Mouse (Mus musculus) hindbrain, embryonic 12.5 days (tissue): ENCODE measurements around the gene Boll. TPM values are rescaled to one million over a fixed set of nuclear protein-coding genes. Genes with fewer than 3 reads are reported as not detected.

Source experiments
- ATAC-seq: fragments of 200-750 bp; cut with Nextera tagmentation; 2 replicates; pipeline ENCODE4 v1.8.0; 2017; ENCODE audit warnings: moderate TSS enrichment; ENCODE audit not compliant: low FRiP score
- H3K27ac ChIP-seq: fragments of 300-500 bp; sonication (generic); 2 replicates; pipeline ENCODE4 v1.5.1; 2016; ENCODE audit warnings: mild to moderate bottlenecking
- H3K27me3 ChIP-seq: fragments of 300-500 bp; sonication (generic); 2 replicates; pipeline ENCODE4 v1.6.1; 2016; ENCODE audit warnings: mild to moderate bottlenecking
- H3K36me3 ChIP-seq: fragments of 300-500 bp; sonication (generic); 2 replicates; pipeline ENCODE4 v1.6.1; 2016; ENCODE audit warnings: mild to moderate bottlenecking
- H3K4me1 ChIP-seq: fragments of 300-500 bp; sonication (generic); 2 replicates; pipeline ENCODE4 v1.6.1; 2016
- H3K4me2 ChIP-seq: fragments of 300-500 bp; sonication (generic); replicated peaks from 2 replicates; pipeline ENCODE4 v1.6.1; 2016; ENCODE audit warnings: mild to moderate bottlenecking
- H3K4me3 ChIP-seq: fragments of 300-500 bp; sonication (generic); 2 replicates; pipeline ENCODE4 v1.5.1; 2016; ENCODE audit warnings: mild to moderate bottlenecking
- H3K9ac ChIP-seq: fragments of 300-500 bp; sonication (generic); 2 replicates; pipeline ENCODE4 v1.6.1; 2016; ENCODE audit warnings: mild to moderate bottlenecking, moderate library complexity
- H3K9me3 ChIP-seq: fragments of 300-500 bp; sonication (generic); replicated peaks from 2 replicates; pipeline ENCODE4 v1.6.1; 2016; ENCODE audit warnings: mild to moderate bottlenecking
- WGBS: fragments of 180-500 bp; shearing (Covaris S2); methylation state at CpG from one replicate; pipeline ENCODE4 v1.1.7; 2016; 5-methylcytosine and 5-hydroxymethylcytosine counted together
- polyA plus RNA-seq: library from polyadenylated mRNA; unstranded; fragments of >200 nt; fragmentation: Nextera tagmentation; extraction: Ambion mirVana; gene quantifications from 2 replicates; pipeline ENCODE4 v1.2.1, GENCODE M21; 2016

Boll gene
- 1.4 and 1.5 TPM in 2 replicates for polyA plus RNA-seq

- H3K4me2 ChIP-seq, result peak within 1 kb of the TSS; percentile 53
- H3K4me3 ChIP-seq, result peak within 1 kb of the TSS; percentile 50
- ATAC-seq, result peak; percentile 90
- H3K36me3 ChIP-seq, result no peaks in the 10 kb centered on the region
- H3K9ac ChIP-seq, result no peak within 1 kb of the TSS
- WGBS, result 14% methylated on average over 67 of the region's 68 CpGs
- H3K9me3 ChIP-seq, result peaks cover 4% of the 10 kb centered on the region; the same call in 1 of the 2 replicates
- no peak within 1 kb of the TSS for H3K27ac ChIP-seq
- peaks cover 7% of the 10 kb centered on the region for H3K4me1 ChIP-seq
- peaks cover 21% of the 10 kb centered on the region for H3K27me3 ChIP-seq
These were observed at the start of gene Boll for GRCm38 (mm10) chr1:55363044-55363565. Gene Boll (minus strand): TSS chr1:55363469.

- Histone ChIP-seq H3K4me3 (no peak overlapping the region), H3K9ac (no peak overlapping the region), H3K4me1 (no peaks in the 10 kb centered on the region), H3K4me2 (no peak overlapping the region), H3K27ac (no peak overlapping the region), H3K9me3 (0 out of 2 replicates have a peak, but pooled peaks cover 2% of the 10 kb centered on the region), H3K36me3 (no peaks in the 10 kb centered on the region), H3K27me3 (no peaks in the 10 kb centered on the region)
- 68% methylated on average over 6 of the region's 6 CpGs for whole genome bisulfite sequencing
- no peak for ATAC-seq
These were observed 49.3 kb upstream of the Boll start for GRCm38 (mm10) chr1:55412569-55412968.

- H3K4me1 ChIP-seq, result peaks cover 7% of the 10 kb centered on the region; the same call in 1 of the 2 replicates
- no peaks in the 10 kb centered on the region for H3K27me3 ChIP-seq
- H3K4me3 ChIP-seq, result no peak overlapping the region
- H3K27ac ChIP-seq, result no peak overlapping the region
- 0 out of 2 replicates have a peak, but pooled peaks cover 2% of the 10 kb centered on the region for H3K9me3 ChIP-seq
- H3K9ac ChIP-seq, result no peak overlapping the region
- no peak overlapping the region for H3K4me2 ChIP-seq
- no peaks in the 10 kb centered on the region for H3K36me3 ChIP-seq
- 84% methylated on average over 2 of the region's 2 CpGs for WGBS
- no peak for ATAC-seq
These were observed 47.8 kb upstream of the Boll start for GRCm38 (mm10) chr1:55411079-55411478.

GRCm38 (mm10) chr1:55410670-55411069, 47.4 kb upstream of the Boll start:
- no peak for ATAC-seq
- H3K27me3 ChIP-seq, result no peaks in the 10 kb centered on the region
- H3K27ac ChIP-seq, result no peak overlapping the region
- peaks cover 7% of the 10 kb centered on the region; the same call in 1 of the 2 replicates for H3K4me1 ChIP-seq
- H3K9me3 ChIP-seq, result 0 out of 2 replicates have a peak, but pooled peaks cover 2% of the 10 kb centered on the region
- H3K36me3 ChIP-seq, result no peaks in the 10 kb centered on the region
- no peak overlapping the region for H3K4me3 ChIP-seq
- 72% methylated on average over 2 of the region's 2 CpGs for WGBS
- H3K9ac ChIP-seq, result no peak overlapping the region
- no peak overlapping the region for H3K4me2 ChIP-seq

GRCm38 (mm10) chr1:55406531-55407375, 43.5 kb upstream of the Boll start:
- Histone ChIP-seq H3K4me1 (peaks cover 11% of the 10 kb centered on the region; the same call in 1 of the 2 replicates), H3K4me3 (peak overlapping the region; percentile 77), H3K9me3 (0 out of 2 replicates have a peak, but pooled peaks cover 2% of the 10 kb centered on the region), H3K9ac (peak overlapping the region; percentile 84), H3K27me3 (0 out of 2 replicates have a peak, but pooled peaks cover 5% of the 10 kb centered on the region), H3K36me3 (no peaks in the 10 kb centered on the region), H3K4me2 (peak overlapping the region; percentile 98), H3K27ac (peak overlapping the region; percentile 60)
- WGBS, result 6% methylated on average over 28 of the region's 35 CpGs
- ATAC-seq, result peak; percentile 17

GRCm38 (mm10) chr1:55406023-55406413, 42.7 kb upstream of the Boll start:
- Histone ChIP-seq H3K4me2 (peak overlapping the region; percentile 98), H3K4me1 (peaks cover 11% of the 10 kb centered on the region; the same call in 1 of the 2 replicates), H3K9ac (peak overlapping the region; percentile 84), H3K27me3 (0 out of 2 replicates have a peak, but pooled peaks cover 5% of the 10 kb centered on the region), H3K9me3 (0 out of 2 replicates have a peak, but pooled peaks cover 2% of the 10 kb centered on the region), H3K4me3 (peak overlapping the region; percentile 77), H3K36me3 (no peaks in the 10 kb centered on the region), H3K27ac (peak overlapping the region; percentile 60)
- ATAC-seq, result peak; percentile 76
- WGBS, result 0% methylated on average over 39 of the region's 42 CpGs

- H3K4me3 ChIP-seq, result peak within 1 kb of the TSS; percentile 77
- H3K9ac ChIP-seq, result peak within 1 kb of the TSS; percentile 84
- peaks cover 11% of the 10 kb centered on the region; the same call in 1 of the 2 replicates for H3K4me1 ChIP-seq
- 3% methylated on average over 51 of the region's 51 CpGs for WGBS
- no peaks in the 10 kb centered on the region for H3K36me3 ChIP-seq
- peak; percentile 100 for ATAC-seq
- H3K4me2 ChIP-seq, result peak within 1 kb of the TSS; percentile 98
- H3K27ac ChIP-seq, result peak within 1 kb of the TSS; percentile 60
- H3K27me3 ChIP-seq, result 0 out of 2 replicates have a peak, but pooled peaks cover 5% of the 10 kb centered on the region
- 0 out of 2 replicates have a peak, but pooled peaks cover 2% of the 10 kb centered on the region for H3K9me3 ChIP-seq
These were observed 42.2 kb upstream of the Boll start, which contains the start of gene Plcl1 for GRCm38 (mm10) chr1:55405272-55406022. Gene Plcl1 (plus strand): TSS chr1:55405921.

GRCm38 (mm10) chr1:55404439-55404838, 41.2 kb upstream of the Boll start:
- Histone ChIP-seq H3K27me3 (0 out of 2 replicates have a peak, but pooled peaks cover 5% of the 10 kb centered on the region), H3K4me2 (peak overlapping the region; percentile 98), H3K4me3 (no peak overlapping the region), H3K9ac (no peak overlapping the region), H3K4me1 (peaks cover 11% of the 10 kb centered on the region; the same call in 1 of the 2 replicates), H3K9me3 (0 out of 2 replicates have a peak, but pooled peaks cover 2% of the 10 kb centered on the region), H3K36me3 (no peaks in the 10 kb centered on the region), H3K27ac (no peak overlapping the region)
- 6% methylated on average over 3 of the region's 3 CpGs for WGBS
- ATAC-seq, result no peak

- H3K4me2 ChIP-seq, result no peak overlapping the region
These were observed 36.6 kb upstream of the Boll start for GRCm38 (mm10) chr1:55399891-55400290.

GRCm38 (mm10) chr1:55383114-55383773, 20.0 kb upstream of the Boll start:
- Histone ChIP-seq H3K4me1 (0 out of 2 replicates have a peak, but pooled peaks cover 2% of the 10 kb centered on the region), H3K36me3 (no peaks in the 10 kb centered on the region), H3K27ac (no peak overlapping the region), H3K4me3 (no peak overlapping the region), H3K9me3 (no peaks in the 10 kb centered on the region), H3K27me3 (no peaks in the 10 kb centered on the region), H3K4me2 (no peak overlapping the region), H3K9ac (no peak overlapping the region)
- ATAC-seq, result peak; percentile 69
- WGBS, result 11% methylated on average over 9 of the region's 9 CpGs

More at GRCm38 (mm10) chr1:55399891-55400290, 36.6 kb upstream of the Boll start:
- 43% methylated on average over 5 of the region's 5 CpGs for WGBS
- ATAC-seq, result no peak
- Histone ChIP-seq H3K9ac (no peak overlapping the region), H3K4me3 (no peak overlapping the region), H3K36me3 (no peaks in the 10 kb centered on the region), H3K9me3 (no peaks in the 10 kb centered on the region), H3K27ac (no peak overlapping the region), H3K4me1 (no peaks in the 10 kb centered on the region), H3K27me3 (0 out of 2 replicates have a peak, but pooled peaks cover 5% of the 10 kb centered on the region)

- Histone ChIP-seq H3K36me3 (no peaks in the 10 kb centered on the region), H3K9ac (no peak overlapping the region), H3K4me1 (0 out of 2 replicates have a peak, but pooled peaks cover 2% of the 10 kb centered on the region), H3K4me3 (no peak overlapping the region), H3K4me2 (no peak overlapping the region), H3K27me3 (no peaks in the 10 kb centered on the region), H3K27ac (no peak overlapping the region), H3K9me3 (no peaks in the 10 kb centered on the region)
- ATAC-seq, result no peak
- WGBS, result 67% methylated on average over 2 of the region's 2 CpGs
These were observed 17.3 kb upstream of the Boll start for GRCm38 (mm10) chr1:55380527-55380926.
